Mouse (Mus musculus): ENCODE measurements around the gene Dennd6b.
A peak's percentile ranks its signal among the peaks of the same experiment; 100 is the strongest.

Gene Dennd6b

DNA sequence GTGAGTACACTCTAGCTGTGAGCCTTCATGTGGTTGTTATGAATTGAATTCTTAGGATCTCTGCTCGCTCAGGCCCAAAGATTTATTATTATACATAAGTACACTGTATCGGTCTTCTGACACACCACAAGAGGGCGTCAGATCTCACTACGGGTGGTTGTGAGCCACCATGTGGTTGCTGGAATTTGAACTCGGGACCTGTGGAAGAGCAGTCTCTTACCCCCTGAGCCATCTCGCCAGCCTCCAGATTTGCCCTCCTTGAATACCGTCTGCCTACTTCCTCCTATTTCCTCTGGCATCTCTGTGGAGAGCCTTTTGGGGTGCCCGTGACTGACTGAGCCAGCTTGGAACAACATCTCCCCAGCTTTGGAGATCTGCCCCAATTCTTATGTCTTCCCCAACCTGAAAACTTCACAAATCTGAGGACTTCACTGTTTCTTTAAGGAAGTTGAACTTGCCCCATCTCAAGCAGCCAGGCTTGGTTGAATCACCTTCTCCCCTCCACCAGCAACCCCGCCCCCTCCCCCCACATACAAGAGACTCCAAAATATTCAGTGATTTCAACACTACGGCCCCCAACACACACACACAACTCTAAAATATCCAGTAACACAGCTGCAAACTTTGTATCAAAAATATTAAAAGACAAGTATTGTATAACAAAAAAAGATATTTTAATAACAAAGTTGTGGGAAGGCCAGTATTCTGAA lies 14.6 kb downstream of the Dennd6b start:
- DNase-seq: no peak

DNA sequence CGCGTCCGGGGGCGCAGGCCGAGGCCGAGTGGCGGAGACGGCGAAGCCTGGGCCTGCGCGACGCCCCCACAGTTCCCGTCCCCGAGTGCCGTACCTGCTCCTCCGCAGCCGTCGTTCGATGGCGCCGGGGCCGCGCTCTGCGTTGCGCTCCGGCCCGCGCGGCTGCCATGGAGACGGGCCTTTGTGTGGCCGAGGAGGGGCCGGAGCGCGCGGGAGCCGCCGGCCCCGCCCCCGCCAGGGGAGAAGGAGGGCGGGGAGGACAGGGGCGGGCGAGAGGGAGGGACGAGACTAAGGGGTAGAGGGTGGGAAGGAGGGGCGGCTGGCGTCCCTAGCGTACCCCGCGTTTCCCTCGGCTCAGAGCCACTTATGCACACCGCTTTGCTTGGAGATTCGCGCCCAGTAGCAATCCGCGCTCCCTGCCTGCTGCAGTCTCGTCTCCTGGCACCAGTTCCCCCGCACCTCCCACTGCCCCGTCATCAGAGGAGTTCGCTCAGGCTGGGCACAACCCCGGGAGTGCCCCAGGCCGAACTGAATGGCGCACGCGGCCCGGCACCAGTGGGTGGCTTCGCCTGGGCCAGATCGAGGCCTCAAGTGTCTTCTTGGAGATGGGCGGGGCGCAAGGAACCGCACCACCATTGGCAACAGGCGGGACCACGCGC lies 15.6 kb downstream of the Dennd6b start, which contains the start of gene Plxnb2:
TSS of gene Plxnb2 (minus strand) at position 218 of the 659 bp plus-strand sequence.
- peak; percentile 81 for DNase-seq

DNA sequence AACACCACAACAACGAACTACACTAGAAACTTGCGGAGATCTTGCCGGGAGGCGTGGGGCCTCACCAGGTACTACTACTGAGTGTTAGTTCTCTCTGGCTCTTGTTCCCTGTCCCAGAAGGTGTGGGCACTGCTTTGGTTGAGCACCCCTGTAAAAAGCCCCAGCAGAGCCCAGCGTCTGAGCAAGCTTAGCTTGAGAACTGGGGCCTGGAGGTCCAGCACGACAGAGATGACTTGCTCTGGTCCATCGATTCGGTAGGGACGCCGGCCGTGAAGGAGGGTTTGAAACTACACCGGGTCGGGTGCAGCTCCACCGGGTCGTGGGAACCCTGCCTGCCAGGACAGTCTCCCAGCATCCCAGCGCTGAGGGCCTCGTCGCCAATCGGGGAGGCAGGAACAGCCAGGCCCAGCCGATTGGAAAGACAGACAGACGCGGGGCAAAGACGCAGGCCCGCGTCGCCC lies 16.2 kb downstream of the Dennd6b start:
- no peak for DNase-seq

DNA sequence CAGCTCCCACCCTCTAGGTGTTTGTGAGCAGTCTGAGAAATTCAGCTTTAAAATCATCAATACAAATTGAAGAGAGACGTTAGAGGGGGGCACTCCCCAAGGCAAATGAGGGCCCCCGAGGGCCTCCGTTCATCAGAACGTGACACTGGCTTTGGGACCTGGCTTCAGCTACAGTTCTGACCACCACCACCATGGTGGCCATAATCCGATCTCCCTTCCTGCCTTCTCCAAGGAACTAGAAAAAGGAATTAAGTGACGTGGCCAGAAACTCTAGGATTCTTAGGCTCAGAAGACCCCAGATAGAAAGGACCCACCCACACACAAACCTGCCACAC lies 16.7 kb downstream of the Dennd6b start:
- no peak for DNase-seq

DNA sequence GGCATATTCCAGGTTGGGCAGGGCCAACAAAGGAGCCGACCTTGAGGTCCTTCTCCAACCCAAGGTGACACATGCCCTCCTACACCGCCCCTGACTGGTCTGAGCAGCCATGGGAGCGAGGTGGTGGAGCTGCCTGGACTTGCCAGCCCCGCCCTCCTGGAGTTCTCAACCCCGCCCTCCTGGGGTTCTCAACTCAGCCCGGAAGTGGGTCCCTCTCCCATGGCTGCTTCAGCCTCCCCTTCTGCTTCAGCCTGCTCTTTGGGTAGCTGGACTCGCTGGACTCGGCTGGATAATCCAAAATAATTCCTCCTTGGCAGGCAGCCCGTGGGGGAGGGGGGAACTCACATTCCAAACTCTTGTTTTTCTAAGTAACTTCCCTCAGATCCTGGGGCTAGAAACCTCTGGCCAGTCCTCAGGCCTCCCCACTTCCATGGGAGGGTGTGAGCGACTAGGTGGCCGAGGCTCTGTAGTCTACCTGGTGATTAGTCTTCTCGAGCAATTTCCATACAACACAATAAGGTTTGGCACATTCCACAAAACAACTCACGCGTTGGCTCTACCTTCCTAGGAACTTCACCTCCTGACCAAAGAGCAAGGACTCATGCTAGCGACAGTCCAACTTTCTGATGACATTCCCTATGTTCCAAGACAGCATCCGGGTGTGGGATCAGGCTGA lies 17.2 kb downstream of the Dennd6b start:
- no peak for DNase-seq

DNA sequence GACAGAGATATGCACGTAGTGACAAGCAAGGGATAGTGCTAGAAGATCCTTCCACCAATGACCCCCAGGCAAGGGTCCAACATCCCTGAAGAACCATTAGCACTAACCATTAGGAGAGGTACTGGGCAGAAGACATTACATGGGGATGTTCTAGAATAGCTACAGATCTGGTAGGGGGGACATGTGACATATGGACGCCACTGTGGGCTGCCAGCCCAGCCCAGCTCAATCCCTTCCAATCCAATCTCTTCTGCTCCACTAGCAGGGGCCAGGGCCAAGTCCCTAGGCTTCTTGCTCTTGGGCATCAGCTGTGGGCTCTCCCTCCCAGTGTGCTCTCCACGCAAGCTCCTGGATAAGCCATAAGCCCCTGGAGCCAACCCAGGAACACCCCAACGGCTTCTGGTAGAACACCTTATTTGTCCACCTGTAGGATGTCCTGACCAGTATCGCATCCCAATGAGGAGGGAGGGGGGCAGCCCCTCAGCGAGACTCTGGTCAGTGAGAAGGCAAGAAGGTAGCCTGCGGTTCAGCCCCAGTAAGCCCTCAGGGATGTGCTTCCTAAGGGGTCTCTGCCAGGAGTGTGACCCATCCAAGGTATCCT lies 17.9 kb downstream of the Dennd6b start:
- no peak for DNase-seq

DNA sequence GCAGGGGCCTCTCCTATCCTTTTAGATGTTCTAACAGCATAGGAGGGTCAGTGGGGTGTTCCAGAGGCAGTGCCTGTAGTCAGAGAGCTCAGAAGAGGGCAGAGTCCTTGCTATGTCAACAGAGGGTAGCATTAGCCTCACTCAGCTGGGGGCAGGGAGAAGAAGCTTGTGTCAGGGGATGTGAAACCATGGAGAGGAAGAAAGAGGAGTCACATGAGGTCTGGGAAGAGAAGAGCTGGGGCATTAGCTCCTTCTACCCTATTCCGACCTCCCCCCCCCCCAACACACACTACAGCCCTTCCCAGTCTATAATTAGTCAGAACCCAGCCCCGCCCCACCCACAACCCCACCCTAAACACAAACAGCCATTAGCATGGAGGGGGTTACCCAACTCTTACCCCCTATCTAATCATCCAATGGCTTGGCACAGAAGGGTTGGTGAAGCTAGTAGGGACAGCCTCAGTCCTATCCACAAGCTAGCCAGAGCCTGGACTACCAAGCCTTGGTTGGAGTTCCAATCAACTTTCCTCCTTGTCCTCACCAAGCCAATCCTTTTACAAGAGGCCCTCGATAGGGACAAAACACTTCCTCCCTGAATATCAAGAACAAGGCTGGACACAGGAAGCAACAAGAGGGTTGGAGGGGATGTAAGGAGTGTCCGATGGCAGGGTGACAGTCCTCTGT lies 18.6 kb downstream of the Dennd6b start:
- DNase-seq: no peak

DNA sequence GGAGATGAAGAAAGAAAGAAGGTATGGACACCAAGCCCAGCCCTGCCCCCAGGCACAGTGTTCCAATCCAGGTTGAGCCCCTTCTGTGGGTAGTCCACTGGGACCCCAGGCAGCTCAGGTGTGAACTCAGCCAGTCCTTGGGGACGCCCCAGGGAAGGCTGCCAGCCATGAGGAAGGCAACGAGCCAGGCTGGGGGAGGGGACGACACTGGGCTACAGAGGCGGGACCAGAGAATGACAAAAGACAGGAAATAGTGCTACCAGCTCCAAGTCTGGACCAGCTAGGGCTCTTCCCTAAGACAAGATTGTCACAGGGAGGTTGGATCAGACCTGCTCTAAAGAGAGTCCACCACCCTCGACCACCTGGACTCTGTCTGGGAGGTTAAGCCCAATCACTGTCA lies 19.2 kb downstream of the Dennd6b start:
- DNase-seq: peak; percentile 41

DNA sequence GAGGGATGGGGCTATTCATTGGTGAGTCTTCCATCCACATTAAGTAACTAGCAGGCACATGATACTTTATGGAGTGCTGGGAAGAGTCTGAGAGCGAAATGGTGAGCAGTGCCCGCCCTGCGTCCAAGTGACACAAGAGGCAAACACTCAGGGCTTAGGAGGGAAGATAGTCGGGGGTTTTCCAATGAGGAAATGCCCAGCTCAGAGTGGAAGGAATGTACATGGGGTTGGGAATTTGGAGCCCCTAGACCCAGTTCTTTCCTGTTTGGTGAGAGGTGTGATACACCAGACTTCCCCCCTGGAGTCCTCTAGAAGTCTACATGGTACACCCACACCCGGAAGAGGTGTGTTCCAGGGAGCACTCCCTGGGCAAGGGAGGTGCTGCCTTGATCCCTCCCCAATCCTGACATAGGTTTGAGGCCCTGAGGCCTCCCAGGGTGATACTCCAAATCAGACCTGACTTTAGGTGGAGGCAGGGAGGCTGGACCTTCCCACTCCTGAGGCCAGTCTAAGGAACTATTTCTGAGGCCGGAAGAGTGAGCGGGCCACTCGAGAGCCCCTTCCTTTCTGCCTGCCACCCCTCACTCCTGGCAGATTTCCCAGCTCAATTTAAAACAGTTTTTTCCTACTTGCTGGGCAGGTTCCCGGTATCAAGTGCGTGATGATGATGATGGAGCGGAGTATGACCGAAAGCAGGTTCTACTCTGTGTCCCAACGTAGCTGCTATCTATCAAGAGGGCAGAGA lies 20.7 kb downstream of the Dennd6b start:
- no peak for DNase-seq

DNA sequence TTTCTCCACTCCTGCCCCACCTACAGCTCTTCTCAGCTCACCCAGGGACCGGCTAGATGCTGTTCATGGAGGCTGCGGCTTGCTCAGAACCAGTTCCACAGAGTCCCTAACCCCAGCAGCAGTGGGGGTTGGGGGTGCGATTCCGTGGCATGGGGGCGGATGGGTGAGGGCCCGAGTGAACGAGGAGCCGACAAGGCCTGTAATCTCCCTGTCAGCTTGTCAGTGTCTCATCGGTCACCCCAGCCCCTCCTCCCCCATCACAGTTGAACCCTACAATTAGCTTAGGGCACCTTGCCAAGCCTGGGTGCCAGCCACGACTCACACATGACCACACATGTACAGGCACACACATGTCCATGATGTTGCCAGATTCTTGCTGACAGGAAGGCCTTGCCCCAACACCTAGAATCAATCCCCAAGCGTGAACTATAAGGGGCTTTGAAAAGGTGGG lies 21.4 kb downstream of the Dennd6b start:
- DNase-seq: no peak

DNA sequence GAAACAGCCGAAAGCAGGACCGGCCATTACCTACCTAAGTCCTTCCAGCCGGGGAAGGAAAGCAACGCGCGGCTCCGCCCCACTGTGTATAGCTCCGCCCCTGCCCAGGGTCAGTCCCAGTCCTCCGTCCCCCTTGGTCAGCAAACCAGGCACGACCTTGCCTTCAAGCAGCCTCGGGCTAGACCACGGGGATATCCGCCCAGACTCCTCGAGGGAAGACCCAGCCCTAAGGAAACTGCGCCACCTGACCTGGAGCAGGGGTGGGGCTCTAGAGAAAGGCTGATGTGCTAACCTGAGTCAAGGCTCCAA lies 22.4 kb downstream of the Dennd6b start:
- DNase-seq: peak; percentile 40

DNA sequence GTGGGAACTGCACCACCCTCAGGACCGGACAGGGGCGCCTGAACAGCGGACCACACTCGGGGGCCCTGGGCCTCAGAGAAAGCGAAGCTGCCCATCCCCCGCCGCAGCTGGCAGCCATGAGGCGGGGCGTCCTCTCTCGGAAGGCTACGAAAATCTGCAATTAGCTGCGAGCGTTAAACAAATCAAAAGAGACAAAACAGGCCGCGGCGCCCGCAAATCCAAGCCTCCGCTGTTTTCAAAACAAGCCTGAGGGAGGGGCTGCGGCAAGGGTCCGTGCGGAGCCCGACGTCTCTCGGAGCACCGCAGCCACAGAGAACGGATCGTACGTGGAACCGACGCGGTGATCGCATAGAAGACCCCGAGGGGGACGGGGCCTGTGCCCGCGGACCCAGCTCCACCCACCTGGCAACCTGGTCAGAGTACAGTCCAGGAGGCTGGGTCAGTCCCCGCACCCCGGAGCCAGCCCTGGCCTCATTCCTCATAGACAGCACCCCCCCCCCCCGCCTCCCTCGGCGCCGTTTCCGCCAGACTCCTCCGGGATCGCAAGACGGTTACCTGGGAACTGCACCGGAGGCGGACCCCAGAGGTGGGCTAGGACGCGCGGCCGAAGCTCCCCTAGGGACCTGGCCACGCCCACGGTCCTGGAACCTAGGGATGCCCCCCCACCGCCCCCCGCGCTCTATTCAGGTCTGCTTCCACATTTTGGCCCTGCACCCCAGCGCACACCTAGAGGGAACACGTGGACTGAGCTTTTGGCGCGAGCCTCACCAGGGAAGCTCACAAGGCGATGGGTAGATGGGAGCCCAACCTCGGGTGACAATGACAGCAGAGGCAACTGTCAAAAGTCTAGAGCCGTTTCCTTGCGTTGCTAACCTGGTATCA lies 23.0 kb downstream of the Dennd6b start:
- DNase-seq: peak; percentile 47

DNA sequence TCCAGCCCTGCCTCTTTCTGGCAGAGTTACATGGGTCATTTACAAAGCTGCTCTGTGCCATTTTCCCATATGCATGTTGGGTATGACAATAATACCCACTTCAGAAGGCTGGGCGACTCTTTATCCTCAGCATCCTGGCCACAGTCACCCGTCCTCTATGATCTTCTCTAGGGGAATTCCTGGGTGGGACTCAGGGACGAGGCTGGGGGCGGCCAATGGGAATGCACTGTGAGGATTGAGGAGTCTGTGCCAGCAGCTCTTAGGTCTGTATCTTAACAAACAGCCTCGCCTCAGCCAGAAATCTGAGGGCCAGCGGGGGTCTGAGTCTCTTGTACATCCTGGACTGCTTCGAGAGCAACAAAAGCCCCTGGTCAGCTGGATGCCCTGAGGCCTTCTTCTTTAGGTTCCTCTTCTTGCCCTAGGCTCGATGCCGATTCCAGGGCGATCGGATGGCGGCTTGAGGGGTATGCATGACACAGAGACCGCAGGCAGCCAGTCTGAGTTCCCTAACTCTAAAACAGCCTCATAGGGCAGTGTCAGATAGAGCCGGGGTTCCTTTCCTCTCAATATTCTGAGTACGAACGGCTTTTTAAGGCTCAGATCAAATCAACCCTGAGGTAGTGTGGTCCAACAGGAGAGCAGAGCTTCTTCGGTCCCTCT lies 23.9 kb downstream of the Dennd6b start:
- no peak for DNase-seq

DNA sequence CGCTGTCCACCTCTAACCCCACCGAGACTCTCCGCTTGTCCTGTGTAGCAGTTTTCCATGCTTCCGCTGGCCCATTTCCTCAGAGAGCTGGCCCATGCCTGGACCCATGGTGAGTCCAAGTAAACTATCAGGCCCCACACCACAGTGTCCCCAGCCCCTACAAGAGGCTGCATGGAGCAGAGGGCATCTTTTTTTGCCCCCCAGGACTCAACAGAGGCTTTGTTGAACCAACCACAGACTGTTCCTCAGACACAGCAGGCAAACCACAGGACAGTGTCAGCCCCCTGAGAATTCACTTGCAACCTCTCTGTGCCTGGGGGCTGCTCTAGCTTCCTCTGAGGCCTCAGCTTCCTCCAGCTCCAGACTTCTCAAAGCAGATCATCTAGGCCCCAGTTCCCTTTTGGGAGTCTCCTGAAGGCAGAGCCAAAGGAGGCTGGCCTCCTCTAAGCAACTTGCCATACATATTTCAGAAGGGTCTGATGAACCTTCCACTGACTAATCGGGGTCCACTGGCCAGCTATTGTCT lies 24.7 kb downstream of the Dennd6b start:
- no peak for DNase-seq

DNA sequence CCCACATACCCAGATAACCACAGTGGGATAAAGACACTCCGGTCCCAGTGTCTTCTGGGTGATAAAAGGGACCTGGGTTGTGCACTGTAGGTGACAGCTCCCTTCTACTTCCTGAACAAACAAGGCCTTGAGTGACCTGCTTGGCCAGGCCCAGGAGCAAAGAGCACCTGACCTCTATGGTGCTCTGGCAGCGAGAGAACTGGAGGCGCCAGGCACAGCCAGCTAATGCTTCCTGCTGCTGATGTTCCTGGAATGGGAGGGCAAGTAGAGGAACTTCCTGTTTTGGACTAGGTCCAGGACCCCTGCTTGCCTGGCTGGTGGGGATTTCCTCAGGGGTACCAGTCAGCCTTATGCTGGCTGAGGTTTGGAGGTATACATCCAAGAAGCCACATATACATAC lies 26.2 kb downstream of the Dennd6b start:
- no peak for DNase-seq

DNA sequence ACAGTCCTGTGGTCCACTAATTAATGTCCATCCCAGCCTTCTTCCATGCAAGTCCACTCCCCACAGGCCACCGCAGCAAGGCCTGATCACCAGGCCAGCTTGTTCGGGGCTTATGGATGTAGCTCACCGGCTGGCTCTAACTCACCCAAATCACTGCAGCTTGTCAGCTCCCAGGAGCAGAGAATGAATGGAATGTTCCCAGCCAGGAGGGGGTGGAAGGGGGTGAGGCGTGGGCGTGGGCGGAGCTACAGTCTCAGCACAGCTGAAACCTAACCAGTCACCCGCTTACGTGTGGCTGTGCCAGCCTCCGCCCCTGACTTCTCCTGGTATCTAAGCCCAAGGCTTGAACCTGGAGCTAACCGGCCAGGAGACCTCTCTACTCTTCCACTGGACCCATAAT lies 26.9 kb downstream of the Dennd6b start:
- DNase-seq: peak; percentile 73

DNA sequence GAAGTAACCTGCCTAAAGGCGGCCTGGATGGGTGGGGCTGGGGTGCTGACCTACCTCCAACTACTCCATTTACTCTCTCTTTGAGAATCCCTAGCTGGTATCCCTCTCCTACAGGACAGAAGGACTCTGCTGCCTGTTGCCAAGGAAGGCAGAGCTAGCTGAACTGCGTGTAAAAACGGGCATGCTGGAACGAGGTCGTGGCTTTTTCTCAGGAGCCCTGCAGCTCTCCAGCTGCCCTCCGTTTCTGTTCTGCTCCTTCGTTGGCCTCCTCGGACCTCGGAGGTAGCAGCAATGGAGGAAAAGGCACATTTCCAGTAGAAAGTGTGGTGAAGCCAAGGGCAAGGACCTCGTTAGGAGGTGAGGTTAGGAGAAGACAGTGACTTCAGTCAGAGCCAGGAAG lies 27.4 kb downstream of the Dennd6b start:
- DNase-seq: no peak

DNA sequence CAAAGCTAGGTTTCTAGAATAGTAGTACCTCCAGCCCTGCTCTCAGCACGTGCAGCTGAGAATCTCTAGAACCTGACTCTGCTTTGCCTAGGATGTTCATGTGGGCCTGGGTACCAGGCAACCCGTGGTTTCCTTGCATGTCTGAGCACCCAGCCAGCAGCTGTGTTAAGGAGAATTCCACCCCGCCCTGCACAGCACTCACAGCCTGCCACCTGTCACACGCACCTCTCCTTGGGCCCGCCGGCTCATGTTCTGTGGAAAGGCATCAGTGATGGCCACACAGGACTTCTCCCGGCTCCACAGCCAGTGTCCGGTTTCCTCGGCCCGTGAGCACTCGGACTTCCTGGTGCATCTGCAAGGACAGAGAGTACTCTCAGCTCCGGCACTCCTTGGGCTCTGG lies 30.8 kb downstream of the Dennd6b start:
- no peak for DNase-seq

DNA sequence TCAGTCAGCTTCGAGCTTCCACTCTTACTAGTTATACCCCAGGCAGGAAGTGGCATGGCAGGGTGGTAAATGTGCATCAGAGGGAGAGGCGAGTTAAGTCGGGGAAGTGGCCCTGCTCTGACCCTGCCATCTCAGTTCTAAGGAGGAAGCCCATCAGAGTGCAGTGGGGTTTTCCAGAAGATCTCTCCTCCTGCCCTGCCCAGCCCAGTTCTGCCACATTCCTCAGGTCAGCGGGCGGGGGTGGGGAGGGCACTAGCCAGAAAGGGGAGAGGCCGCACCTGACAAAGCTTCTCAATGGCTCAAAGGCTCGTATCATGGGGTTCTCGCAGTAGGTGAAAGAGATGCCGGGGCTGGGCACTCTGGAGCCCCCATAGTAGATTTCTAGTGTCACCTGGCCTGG lies 34.9 kb downstream of the Dennd6b start:
- no peak for DNase-seq

DNA sequence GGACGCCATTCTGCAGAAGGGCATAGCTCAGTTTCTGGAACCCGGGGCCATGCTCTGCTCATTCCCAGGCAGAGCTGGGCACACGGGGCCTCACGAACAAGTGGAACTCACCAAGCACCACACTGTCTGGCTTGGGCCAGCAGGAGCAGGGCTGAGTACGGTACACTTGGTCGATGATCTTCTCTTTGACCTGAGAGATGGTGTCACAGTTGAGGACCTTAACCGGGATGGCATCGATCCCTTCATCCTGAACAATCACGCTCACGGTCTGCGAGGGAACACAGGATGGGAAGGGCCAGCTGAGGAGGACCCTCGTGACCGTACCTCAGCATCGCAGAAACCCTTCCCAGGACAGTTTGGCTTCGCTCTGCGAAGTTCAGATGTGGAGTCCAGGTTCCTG lies 37.8 kb downstream of the Dennd6b start:
- DNase-seq: no peak

DNA sequence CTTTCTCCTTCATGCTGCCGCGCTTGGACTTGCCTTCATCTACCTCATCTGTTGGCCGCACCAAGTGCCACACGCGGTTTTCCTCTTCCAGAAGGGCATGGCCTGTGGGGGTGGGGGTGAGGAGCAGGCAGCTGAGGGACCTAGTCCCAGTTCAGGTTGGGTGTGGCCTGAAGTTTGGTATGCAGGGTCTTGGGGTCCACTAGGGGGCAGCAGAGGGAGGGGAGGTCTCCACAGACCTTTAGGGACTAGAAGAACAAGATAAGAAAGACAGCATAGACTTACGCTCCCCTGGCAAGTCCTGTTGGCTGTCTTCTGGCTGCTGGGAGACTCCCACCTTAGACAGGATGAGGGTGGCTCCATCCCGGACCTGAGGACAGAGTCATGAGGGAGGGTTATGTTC lies 38.3 kb downstream of the Dennd6b start:
- no peak for DNase-seq
